Mouse (Mus musculus) frontal cortex, postnatal 36 days (tissue): Measurements from ENCODE around the gene Homer3.

ENCODE experiments used
- DNase-seq, 2 experiments: peaks; one replicate each; pipeline ENCODE4 v3.0.0; 2022; ENCODE audit warnings: low spot score in 2 of 2

The Homer3 gene

DNA sequence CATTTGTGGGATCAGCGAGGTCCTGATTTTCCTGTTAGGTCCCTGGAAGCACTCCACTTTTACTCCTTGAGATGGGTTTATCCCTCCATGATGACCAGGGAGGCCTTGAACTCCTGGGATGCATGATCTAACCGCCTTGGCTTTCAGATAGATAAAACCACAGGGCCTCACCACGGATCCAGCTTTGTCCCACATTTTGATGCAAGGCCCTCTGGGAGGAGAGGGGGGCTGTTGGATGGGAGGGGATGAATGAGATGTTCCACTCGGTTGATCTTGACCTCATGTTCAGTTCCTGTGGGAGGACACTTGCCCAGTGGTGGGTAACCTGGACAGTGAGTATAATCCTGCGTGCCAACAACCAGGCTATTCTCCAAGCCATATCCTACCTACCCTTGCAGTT is 1.8 kb downstream of the Homer3 start:
- no peak for DNase-seq

DNA sequence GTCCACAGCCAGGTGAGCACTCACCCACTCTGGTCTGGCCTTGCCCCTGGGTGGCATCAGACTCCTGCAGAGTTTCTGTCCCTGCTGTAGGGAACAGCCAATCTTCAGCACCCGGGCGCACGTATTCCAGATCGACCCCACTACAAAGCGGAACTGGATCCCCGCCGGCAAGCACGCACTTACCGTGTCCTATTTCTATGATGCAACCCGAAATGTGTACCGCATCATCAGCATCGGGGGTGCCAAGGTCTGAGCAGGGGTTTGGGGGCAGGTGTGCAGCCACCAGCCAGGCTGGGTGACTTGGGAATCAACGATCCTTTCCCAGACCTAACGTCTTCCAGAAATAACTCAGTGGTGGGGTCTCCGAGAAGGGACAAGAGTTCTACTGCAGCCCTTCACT is 2.7 kb downstream of the Homer3 start:
- DNase-seq = no peak

DNA sequence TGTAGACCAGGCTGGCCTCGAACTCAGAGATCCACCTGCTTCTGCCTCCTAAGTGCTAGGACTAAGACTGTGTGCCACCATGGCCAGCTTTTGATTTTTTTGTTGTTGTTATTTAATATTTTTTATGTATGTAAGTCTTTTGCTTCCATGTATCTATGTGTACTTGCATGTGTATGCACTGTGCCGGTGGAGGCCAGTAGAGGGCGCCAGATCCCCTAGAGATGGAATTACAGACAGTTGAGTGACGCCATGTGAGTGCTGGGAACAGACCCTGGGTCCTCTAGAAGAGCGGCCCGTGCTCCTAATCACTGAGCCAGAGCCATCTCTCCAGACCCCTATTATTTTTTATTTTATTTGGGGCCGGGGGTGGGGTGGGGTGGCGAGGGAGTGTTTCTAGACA is 4.1 kb downstream of the Homer3 start:
- no peak for DNase-seq

DNA sequence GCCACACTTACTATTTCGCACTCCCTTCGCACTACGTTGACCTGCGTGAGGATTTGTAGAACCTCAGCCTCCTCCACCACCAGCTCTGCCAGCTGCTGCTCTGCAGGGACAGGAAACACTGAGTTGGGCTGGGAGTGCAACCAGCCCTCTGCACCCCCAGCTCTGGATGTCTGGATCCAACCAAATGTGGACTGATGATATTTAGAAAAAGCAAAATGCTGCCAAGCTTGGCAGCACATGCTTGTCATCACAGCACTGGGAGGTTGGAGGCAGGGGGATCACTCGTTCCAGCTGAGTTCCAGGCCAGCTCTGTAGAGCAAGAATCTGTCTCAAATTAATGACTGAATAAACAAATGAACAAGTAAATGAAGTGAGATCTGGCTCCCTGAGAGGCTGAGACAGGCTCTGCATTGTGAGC is 11.4 kb downstream of the Homer3 start:
- DNase-seq = no peak

DNA sequence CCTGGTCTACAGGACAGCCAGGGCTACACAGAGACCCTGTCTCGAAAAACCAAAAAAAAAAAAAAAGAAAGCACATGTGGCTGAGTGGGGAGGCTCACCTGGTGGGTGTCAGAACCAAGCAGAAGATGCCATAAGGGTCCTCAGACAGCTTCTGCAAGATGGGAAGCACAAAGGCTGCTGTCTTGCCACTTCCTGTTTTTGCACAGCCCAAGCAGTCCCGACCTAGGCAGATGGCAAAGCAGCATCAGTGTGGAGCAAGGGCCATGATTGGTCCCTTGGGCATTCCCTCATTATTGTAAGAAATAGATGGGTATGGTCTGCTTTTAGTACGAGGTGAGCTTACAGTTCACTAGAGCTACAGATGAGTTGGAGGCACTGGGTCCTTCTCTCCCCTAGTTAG is 18.3 kb downstream of the Homer3 start:
- no peak for DNase-seq

DNA sequence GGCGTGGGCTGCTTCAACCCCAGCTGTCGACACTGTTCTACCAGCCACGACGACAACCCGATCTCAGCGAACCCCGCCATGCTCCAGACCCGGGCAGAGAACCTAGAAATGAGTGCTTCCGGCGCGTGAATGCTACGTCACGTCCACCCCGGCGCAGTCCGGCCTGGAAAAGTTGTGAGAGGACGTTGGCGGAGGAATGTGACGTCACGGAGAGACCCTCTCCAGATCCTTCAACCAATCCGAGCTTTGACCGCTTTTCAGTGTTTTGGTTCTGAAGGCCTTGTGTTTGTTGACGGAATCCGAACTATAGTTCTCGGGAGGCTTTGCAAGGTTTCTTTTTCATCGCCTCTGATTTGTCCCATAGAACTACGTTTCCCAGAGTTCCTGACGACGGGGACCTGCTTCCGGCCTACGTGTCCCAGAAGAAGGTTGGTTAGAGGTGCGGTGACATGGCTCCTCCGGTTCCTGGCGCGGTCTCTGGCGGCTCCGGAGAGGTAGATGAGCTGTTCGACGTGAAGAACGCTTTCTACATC is 19.8 kb downstream of the Homer3 start, which contains the start of the genes Ddx49 and Cope:
TSS of gene Ddx49 (minus strand) at position 132 of the 533 bp plus-strand sequence.
TSS of gene Cope (plus strand) at position 161 of the 533 bp plus-strand sequence.
- DNase-seq = peak; percentile 98

DNA sequence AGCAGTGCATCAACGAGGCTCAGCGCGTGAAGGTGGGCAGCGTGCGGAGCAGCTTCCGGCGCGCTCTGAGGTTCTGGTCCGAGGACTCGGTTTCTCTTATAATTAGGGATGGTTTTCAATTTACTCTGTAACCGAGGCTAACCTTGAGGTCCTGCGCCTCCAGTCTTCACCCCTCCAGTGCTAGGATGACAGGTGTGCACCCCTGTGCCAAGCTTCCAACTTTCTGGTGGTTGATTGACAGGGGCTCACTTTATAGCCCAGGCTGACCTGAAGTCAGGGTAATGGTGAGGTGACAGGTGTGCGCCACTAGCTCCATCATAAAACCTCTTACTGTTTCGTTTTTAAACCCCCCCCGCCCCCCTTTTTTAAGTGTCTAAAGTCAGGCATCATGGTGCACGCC is 20.3 kb downstream of the Homer3 start:
- DNase-seq = no peak

DNA sequence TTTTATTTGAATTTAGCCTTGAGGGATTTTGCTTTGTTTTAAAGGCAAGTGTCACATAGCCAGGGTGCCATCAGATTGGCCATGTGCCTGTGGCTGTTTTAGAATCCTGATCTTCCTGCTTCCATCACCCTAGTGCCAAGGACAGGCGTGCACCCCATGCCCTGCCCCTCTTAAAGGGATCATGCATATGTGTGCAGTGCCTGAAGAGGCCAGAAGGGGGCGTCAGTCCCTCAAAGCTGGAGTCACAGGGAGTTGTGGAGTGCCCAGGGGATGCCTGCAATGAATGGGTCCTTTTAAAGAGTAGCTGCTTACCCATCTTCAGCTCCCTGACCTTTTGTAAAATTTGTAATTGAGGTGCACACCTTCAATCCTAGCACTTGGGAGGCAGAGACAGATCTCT is 26.7 kb downstream of the Homer3 start:
- no peak for DNase-seq

DNA sequence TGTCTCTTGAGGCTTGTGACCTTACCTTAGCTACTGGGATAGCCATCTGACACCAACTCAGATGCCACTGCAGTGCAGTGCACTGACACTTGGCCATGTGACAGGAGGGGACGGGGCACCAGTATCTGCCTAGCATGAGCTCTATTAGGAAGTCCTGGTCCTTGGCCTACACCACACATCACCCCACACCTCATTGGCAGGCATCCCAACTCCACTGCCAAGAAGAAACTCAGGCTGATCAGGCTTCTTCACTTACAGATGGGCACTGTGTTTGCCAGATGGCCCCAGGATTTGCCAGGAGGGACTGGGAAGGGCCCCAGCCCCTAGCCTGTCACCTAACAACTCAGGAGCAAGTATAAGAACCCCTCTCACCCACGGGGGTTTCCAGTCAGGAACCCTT is 30.8 kb downstream of the Homer3 start:
- no peak for DNase-seq

DNA sequence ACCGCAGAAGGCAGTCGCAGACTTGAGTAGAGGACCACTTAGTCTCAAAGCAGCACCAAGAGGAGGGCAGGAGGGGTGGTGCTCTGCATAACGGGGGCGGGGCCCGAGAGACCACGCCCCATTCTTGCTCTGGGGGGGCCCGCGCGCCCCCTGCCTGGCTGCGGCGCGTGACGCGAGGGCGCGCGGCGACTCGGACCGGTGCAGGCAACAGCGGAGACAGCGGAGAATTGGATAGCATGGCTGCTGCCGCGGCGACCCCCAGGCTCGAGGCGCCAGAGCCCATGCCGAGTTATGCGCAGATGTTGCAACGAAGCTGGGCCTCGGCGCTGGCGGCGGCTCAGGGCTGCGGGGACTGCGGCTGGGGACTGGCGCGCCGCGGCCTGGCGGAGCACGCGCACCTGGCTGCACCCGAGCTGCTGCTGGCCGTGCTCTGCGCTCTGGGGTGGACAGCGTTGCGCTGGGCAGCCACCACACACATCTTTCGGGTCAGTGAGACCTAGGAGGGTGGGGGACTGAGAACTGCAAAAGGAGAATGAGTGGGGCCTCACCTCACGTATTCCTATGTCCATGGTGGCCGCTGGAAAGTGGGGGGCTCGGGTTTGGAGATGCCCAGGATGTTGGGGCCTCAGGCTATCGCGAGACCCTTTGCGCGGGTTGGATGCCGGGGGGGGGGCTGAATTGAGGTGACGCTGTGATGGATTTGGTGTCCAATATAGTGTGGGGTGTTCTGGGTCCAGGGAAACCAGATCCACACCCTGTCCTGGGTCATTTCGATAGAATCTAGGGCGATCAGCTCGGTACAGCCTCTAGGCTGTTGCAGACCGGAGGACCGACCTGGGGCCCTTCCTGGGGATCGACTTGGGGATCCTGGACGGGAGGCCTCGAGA is 33.2 kb downstream of the Homer3 start, which contains the start of gene Cers1:
TSS of gene Cers1 (plus strand) at position 152 of the 887 bp plus-strand sequence.
- peak; percentile 78 to 84 for DNase-seq

DNA sequence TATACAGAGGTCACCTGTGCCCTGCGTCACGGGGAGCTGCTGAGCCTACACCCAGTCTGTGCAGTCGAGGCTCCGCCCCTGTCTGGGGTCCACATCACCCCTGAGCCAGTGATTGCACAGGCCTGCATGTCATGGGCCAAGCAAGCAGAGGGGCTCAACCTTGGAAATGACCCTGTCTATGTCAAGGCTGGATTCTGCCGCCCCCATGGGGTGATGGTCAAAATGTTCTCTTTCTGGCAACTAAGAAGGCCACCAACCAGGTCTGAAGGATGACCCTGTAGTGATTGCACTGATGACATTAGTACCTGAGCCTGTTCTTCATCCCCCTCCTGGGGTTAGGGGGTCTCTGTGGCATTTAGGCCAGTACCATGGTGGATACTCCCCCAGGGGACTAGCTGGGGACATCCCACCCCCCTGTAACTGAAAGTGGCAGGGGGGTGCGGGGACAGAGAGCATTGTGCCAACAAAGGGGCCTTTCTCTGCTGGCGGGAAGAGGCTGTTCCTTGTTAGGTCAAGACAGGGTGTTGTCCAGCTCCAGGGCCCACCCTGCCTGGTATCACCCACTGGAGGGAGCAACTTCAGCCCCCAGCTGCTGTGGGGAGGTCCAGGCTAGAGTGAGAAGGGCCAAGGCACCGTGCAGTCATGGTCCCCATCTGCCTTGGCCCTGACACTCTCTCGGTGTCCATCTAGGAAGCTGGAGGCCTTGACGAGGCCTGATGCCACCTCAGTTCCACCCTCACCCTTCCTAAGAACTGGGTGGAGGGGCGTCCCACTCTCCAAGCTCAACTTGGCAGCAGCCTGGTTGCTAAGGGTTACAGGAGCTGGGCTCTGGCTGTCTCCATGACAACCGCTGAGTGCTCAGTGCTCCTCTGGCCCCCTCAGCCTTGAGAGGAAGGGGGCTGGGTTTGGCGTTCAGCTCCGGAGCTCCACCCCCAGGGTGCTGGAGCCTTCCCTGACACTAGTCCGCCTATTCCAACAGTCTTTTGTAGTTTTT is 34.2 kb downstream of the Homer3 start:
- DNase-seq = peak; percentile 82 to 91

DNA sequence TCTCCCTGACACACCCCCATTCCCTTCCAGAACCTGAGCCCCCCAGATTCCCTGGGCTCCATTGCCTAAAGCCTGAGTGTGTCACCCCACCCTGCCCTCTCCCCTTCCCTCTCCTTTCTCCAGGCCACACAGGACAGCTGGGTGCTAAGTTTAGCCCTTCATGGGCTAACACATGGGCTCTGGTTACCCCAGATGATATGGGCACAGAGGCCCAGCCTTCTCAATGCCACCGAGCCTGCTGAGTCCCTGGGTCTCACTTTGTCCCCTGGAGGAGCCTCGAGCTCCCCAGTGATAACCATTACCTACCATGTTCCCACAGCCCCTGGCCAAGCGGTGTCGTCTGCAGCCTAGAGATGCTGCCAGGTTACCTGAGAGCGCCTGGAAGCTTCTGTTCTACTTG is 35.2 kb downstream of the Homer3 start:
- DNase-seq = no peak

DNA sequence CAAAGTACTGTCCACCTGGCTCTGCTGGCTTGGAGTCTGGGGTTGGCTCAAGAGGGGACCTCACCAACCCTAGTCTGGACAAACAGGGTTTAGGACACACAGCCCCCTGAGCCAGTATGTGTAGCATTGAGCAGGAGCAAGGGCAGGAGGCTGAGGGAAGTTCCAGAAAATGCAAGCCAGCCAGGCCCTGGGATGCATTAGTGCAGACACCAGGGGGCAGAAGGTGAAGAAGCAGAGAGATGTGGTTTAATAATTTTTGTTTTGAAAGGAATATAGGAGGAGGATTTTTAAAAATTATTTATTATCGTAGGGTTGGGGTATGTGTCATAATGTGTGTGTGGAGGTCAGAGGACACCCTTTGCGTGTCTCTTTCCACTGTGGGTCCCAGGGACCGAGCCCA is 41.1 kb downstream of the Homer3 start:
- DNase-seq = no peak

DNA sequence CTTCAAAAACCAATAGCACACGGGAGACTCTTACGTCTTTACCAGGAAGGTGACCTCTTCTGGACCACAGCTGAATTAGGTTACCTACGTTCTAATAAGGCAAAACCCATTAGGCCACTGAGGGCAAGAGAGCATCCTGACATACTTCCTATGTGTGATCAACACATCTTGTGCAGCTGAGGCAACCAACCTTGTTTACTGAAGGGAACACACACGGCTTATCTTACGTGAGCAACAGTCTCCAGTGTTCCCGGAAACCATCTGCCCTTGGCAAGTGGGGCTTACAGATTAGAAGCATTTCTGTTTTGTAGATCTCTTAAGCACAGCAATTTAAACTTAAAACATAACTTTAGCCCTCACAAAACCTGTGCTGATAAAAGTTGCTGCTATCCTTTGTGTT is 44.9 kb downstream of the Homer3 start:
- no peak for DNase-seq

DNA sequence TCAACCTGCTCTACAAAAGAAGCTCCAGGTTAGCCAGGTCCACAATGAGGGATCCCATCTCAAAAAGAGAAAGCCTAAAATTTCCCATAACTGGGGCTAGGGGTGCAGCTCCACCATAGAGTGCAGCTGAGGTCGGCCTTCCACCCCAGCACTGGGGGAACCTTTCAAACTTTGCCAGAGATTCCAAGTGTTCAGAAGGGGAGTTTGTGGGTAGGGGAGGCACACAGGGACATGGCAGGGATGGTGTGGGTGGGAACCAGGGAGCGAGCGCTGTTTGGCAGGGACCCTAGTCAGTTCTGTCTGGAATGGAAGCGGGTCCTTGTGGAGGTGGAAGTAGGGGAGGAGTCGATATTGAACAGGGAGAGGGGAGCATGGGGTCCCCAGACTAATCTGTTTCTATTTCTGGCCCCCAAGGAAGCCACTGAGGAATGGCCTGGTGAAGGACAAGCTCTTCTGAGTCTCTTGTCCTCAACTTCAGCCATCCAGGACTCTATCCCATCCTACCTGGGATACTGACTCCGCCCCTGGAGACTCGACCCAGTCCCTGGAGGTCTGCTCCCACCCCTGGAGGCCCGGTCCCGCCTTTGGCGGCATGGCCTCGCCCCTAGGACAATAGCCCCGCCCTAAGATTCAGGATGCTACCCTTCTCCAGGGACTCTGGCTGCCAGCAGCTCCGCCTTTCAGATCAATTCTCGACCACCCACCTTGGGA is 46.7 kb downstream of the Homer3 start, which contains the start of gene Gdf1:
TSS of gene Gdf1 (plus strand) at position 694 of the 711 bp plus-strand sequence.
- DNase-seq = no peak

DNA sequence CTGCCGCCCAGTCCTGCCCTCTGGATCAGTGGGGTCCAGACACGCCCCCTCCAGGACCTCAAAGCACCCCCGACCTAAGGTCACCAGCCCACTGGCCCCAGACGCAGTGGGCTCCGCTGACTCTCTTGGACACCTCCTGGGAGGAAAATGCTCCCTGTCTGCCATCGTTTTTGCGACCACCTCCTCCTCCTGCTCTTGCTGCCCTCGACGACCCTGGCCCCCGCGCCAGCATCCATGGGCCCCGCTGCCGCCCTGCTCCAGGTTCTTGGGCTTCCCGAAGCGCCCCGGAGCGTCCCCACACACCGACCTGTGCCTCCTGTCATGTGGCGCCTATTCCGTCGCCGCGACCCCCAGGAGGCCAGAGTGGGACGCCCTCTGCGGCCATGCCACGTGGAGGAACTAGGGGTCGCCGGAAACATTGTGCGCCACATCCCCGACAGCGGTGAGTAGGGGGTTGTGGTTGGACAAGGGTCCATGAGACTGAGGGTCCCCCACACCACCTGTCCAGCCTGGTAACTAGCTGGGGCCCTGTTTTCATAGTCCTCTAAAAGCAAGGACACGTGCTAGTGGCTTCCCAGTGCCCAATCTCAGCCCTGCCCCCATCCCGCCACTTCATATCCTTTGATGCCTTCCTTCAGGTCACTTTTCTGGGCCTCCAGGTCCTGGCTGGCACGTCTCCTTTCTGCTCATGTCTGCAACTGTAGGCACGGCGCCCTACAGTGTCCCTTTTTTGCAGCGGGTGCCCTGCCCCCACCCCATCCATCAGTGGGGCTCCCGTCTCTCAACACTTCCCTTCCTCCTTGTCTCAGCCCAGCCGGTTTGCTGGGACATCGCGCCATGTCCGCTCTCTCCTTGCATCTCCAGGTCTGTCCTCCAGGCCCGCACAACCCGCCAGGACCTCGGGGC is 47.5 kb downstream of the Homer3 start:
- no peak for DNase-seq

DNA sequence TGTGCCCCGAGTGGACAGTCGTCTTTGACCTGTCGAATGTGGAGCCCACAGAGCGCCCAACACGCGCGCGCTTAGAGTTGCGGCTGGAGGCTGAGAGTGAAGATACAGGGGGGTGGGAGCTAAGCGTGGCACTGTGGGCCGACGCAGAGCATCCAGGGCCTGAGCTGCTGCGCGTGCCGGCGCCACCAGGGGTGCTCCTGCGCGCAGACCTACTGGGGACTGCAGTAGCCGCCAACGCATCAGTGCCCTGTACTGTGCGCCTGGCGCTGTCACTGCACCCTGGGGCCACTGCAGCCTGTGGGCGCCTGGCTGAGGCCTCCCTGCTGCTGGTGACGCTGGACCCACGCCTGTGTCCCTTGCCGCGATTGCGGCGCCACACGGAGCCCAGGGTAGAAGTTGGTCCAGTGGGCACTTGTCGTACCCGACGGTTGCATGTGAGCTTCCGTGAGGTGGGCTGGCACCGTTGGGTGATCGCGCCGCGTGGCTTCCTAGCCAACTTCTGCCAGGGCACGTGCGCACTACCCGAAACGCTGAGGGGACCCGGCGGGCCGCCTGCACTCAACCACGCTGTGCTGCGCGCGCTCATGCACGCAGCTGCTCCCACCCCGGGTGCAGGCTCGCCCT is 48.2 kb downstream of the Homer3 start:
- peak; percentile 69 to 76 for DNase-seq

DNA sequence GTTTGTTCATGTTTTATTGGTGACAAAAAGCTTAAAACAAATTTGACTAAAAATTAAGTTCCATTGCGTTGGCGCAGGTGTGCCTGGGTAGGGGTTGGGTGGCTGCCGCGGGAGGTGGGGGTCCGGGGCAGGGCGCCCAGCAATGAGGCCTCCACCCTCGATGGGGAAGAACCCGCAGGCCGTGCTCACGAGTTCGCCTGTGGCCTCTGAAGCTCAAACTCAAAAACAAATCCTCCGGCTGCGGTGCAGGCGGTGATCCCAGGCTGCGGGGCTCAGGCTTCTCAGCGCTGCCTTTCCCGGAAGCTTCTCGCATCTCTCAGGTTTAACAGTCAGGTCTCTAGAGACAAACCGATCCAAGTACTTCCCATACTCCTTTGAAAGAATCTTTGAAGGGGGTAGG is 48.9 kb downstream of the Homer3 start:
- DNase-seq = no peak

DNA sequence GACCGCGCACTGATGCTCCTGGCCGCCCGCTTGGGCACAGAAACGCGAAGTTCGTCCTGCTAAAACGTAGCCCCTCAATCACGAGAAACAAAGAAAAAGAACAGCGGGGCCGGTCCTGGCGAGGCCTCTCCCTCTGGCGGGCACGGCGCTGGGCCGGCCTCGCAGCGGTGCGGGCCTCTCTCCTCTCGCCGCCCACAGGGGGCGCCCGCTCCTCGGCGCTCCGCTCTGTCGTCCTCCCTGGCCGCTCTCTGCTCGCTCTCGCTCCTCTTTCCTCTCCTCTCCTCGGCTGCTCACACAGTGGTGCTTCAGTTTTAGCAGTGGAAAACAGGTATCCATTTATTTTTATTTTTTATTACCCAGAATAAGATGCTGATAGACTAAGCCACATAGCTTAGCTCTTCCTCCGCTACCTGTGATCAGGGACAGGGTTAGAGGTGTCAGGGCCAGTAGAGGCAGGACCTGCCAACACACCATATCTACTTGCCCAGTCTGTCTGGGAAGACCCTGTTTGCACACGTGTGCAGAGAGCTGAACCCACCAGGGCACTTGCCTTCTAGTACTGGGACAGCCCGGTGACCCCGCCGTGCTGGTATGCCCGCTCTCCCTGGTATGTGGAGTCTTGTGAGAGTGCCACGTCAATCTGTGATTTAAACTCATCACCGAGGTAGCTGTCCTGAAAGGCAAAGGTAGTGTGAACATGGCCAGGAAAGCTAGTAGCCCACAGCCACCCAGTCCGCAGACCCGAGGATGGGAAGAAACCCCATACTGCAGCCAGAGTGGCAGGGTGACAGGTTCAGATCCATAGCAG is 49.6 kb downstream of the Homer3 start:
- peak; percentile 72 to 78 for DNase-seq
